22 mouse cellular contexts compared by ENCODE assay signal in the genomic region with DNA sequence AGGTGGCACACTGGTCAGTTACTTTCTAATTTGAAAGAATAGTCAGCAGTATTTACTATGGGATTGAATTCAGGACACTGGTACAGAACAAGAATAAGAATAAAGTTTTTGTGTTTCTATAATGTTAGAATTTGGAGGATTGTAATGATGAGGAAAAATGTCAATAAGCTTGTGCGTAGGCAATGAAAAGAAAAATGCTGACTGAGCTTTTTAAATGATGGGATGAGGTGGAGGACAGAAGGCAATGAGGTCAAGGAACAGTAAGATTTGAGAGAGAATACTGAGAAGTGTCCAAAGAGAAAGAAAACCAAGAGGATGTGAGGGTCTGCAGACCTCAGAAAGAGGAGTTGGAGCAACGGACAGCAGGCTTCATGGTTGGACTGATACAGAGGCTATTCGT.
"Had no signal": no experiment of that assay in that cellular context is flagged by ENCODE, and none has a peak within 500 bp of the region (broad histone marks: within the 10 kb centered on the region; RNA-seq: fewer than 3 reads in every experiment).

No protein-coding gene starts in this region.

- H3K9me3 ChIP-seq: liver, embryonic 15.5 days; lung, embryonic 15.5 days; midbrain, embryonic 10.5 days; midbrain, embryonic 13.5 days; midbrain, embryonic 15.5 days; neural tube, embryonic 13.5 days; neural tube, embryonic 15.5 days had no signal

- H3K4me3 ChIP-seq: liver, embryonic 15.5 days; lung, embryonic 15.5 days; midbrain, embryonic 10.5 days; midbrain, embryonic 13.5 days; midbrain, embryonic 15.5 days; myocyte; neural tube, embryonic 13.5 days; neural tube, embryonic 15.5 days had no signal

- DNase-seq: liver, postnatal 0 days; lung, adult 2 months; lung, postnatal 14 days; lung, postnatal 36 days; retina, postnatal 1 day; right cerebral cortex, adult 18-20 months; right cerebral cortex, postnatal 25 days; right cerebral cortex, postnatal 4 days; spleen, adult 18-20 months; thymus, adult 18-20 months; thymus, postnatal 25 days; thymus, postnatal 4 days had no signal

- H3K27me3 ChIP-seq: liver, embryonic 15.5 days; lung, embryonic 15.5 days; midbrain, embryonic 13.5 days; midbrain, embryonic 15.5 days; neural tube, embryonic 13.5 days; neural tube, embryonic 15.5 days had no signal

- H3K9ac ChIP-seq: liver, embryonic 15.5 days; liver, postnatal 0 days; lung, embryonic 15.5 days; midbrain, embryonic 13.5 days; midbrain, embryonic 15.5 days; neural tube, embryonic 13.5 days; neural tube, embryonic 15.5 days had no signal

- ATAC-seq: liver, postnatal 0 days; lung, postnatal 0 days; midbrain, embryonic 13.5 days; midbrain, embryonic 15.5 days had no signal

- H3K27ac ChIP-seq: liver, embryonic 15.5 days; lung, embryonic 15.5 days; macrophage; midbrain, embryonic 10.5 days; midbrain, embryonic 13.5 days; midbrain, embryonic 15.5 days; neural tube, embryonic 13.5 days; neural tube, embryonic 15.5 days had no signal

- H3K36me3 ChIP-seq: liver, embryonic 15.5 days; lung, embryonic 15.5 days; midbrain, embryonic 10.5 days; midbrain, embryonic 13.5 days; midbrain, embryonic 15.5 days; neural tube, embryonic 13.5 days; neural tube, embryonic 15.5 days had no signal

- H3K4me1 ChIP-seq: liver, embryonic 15.5 days had no signal

- H3K4me2 ChIP-seq: liver, embryonic 15.5 days; lung, embryonic 15.5 days; midbrain, embryonic 13.5 days; midbrain, embryonic 15.5 days; neural tube, embryonic 13.5 days; neural tube, embryonic 15.5 days had no signal
